Mouse (Mus musculus) Patski (cell line): ENCODE results near the gene Nr3c2. TPM values are rescaled to one million over a fixed set of nuclear protein-coding genes. Genes with fewer than 3 reads are reported as not detected.

ENCODE experiments used
- ATAC-seq: fragments of 100-300 bp; one replicate; pipeline ENCODE4 v1.8.0; 2021
- CTCF ChIA-PET: fragments of 350-600 bp; sonication (Branson Sonifier 250); formaldehyde crosslinking; loops from one replicate; lab custom pipeline; 2022; ENCODE audit warnings: inconsistent platforms; lab: Charles Lee
- POLR2A ChIA-PET: fragments of 350-600 bp; sonication (Branson Sonifier 250); formaldehyde crosslinking; loops from one replicate; lab custom pipeline; 2022; ENCODE audit warnings: antibody characterized with exemption, inconsistent platforms; lab: Charles Lee
- DNase-seq: peaks from one replicate; pipeline ENCODE4 v3.0.0-alpha.2; 2011; ENCODE audit warnings: low read depth, low spot score
- H3K27me3 ChIP-seq: fragments of 371-371 bp; one replicate; pipeline ENCODE4 v1.5.1; 2021
- CTCF ChIP-seq: fragments of 100-300 bp; IDR thresholded peaks from one replicate; pipeline ENCODE4 v1.5.1; 2021
- in situ Hi-C: fragments of 300-500 bp; cut with MboI; formaldehyde crosslinking; loops from 3 replicates; pipeline ENCODE4 v1.11.1; 2018; ENCODE audit warnings: low pct_unique_long_range_greater_than_20kb, mixed read lengths
- polyA plus RNA-seq: library from polyadenylated mRNA; unstranded; gene quantifications from one replicate; pipeline ENCODE4 v1.2.3, GENCODE M21; 2021

Gene Nr3c2
- polyA plus RNA-seq, 1 experiment from 2014 or later: 6.7 TPM

GRCm38 (mm10) chr8:76902205-76903078 lies 3.2 kb downstream of the Nr3c2 start:
- in situ Hi-C loops: loop anchor here (25.0 kb wide), 1 partner anchor 435 kb away; no protein-coding TSS in a partner anchor
- no peaks in the 10 kb centered on the region for H3K27me3 ChIP-seq
- ATAC-seq (no peak), DNase-seq (no peak)
- POLR2A ChIA-PET: interaction anchor here (0.7 kb wide), 1 partner anchor 148 kb away, joined by 3 read pairs; no protein-coding TSS in a partner anchor
- no peak for TF ChIP-seq CTCF
- CTCF ChIA-PET: interaction anchor here (1.6 kb wide), 1 partner anchor 23 kb away, joined by 4 read pairs; no protein-coding TSS in a partner anchor

GRCm38 (mm10) chr8:76911206-76911605 lies 12.0 kb downstream of the Nr3c2 start:
- POLR2A ChIA-PET: no interaction called here
- CTCF ChIA-PET: no interaction called here

GRCm38 (mm10) chr8:76912678-76913077 lies 13.4 kb downstream of the Nr3c2 start:
- POLR2A ChIA-PET: no interaction called here
- DNase-seq (no peak), ATAC-seq (peak; percentile 35)
- TF ChIP-seq CTCF: no peak
- CTCF ChIA-PET: no interaction called here
- no peaks in the 10 kb centered on the region for H3K27me3 ChIP-seq
- in situ Hi-C loops: loop anchor here (10.0 to 25.0 kb wide), 2 partner anchors 212 to 425 kb away; no protein-coding TSS in a partner anchor

More at GRCm38 (mm10) chr8:76911206-76911605, 12.0 kb downstream of the Nr3c2 start:
- DNase-seq: no peak
- in situ Hi-C loops: loop anchor here (10.0 to 25.0 kb wide), 2 partner anchors 214 to 426 kb away; no protein-coding TSS in a partner anchor
- no peak for TF ChIP-seq CTCF
- no peaks in the 10 kb centered on the region for H3K27me3 ChIP-seq
- no peak for ATAC-seq

GRCm38 (mm10) chr8:76913207-76913606 lies 14.0 kb downstream of the Nr3c2 start:
- H3K27me3 ChIP-seq: no peaks in the 10 kb centered on the region
- DNase-seq (no peak), ATAC-seq (no peak)
- TF ChIP-seq CTCF: no peak
- CTCF ChIA-PET: no interaction called here
- POLR2A ChIA-PET: no interaction called here
- in situ Hi-C loops: loop anchor here (10.0 to 25.0 kb wide), 2 partner anchors 212 to 424 kb away; no protein-coding TSS in a partner anchor

- TF ChIP-seq CTCF: no peak
- DNase-seq (no peak), ATAC-seq (no peak)
- in situ Hi-C loops: loop anchor here (10.0 to 25.0 kb wide), 2 partner anchors 210 to 422 kb away; no protein-coding TSS in a partner anchor
- ChIA-PET CTCF (interaction anchor here (1.4 kb wide), 1 partner anchor 188 kb away, joined by 3 read pairs; no protein-coding TSS in a partner anchor), POLR2A (no interaction called here)
- H3K27me3 ChIP-seq: no peaks in the 10 kb centered on the region
These were observed 16.0 kb downstream of the Nr3c2 start for GRCm38 (mm10) chr8:76915260-76915659.

GRCm38 (mm10) chr8:76919546-76919945 lies 20.3 kb downstream of the Nr3c2 start:
- H3K27me3 ChIP-seq: no peaks in the 10 kb centered on the region
- in situ Hi-C loops: loop anchor here (10.0 to 25.0 kb wide), 2 partner anchors 205 to 418 kb away; no protein-coding TSS in a partner anchor
- POLR2A ChIA-PET: no interaction called here
- ATAC-seq (no peak), DNase-seq (no peak)
- CTCF ChIA-PET: interaction anchor here (1.1 to 1.5 kb wide), 3 partner anchors 9 to 53 kb away, joined by 3 to 5 read pairs (median 3); no protein-coding TSS in a partner anchor
- no peak for TF ChIP-seq CTCF

GRCm38 (mm10) chr8:76924150-76924549 lies 24.9 kb downstream of the Nr3c2 start:
- in situ Hi-C loops: loop anchor here (25.0 kb wide), 1 partner anchor 413 kb away; no protein-coding TSS in a partner anchor
- ATAC-seq (no peak), DNase-seq (no peak)
- H3K27me3 ChIP-seq: no peaks in the 10 kb centered on the region
- ChIA-PET CTCF (interaction anchor here (1.3 kb wide), 1 partner anchor 16 kb away, joined by 3 read pairs; no protein-coding TSS in a partner anchor), POLR2A (no interaction called here)
- no peak for TF ChIP-seq CTCF

- ChIA-PET POLR2A (no interaction called here), CTCF (interaction anchor here (1.9 kb wide), 1 partner anchor 9 kb away, joined by 5 read pairs; no protein-coding TSS in a partner anchor)
- TF ChIP-seq CTCF: no peak
- no peak for ATAC-seq
- H3K27me3 ChIP-seq: no peaks in the 10 kb centered on the region
- no peak for DNase-seq
- in situ Hi-C loops: no loop called here
These were observed 29.1 kb downstream of the Nr3c2 start for GRCm38 (mm10) chr8:76928326-76928725.

GRCm38 (mm10) chr8:76928808-76929207 lies 29.6 kb downstream of the Nr3c2 start:
- in situ Hi-C loops: no loop called here
- no peak for TF ChIP-seq CTCF

GRCm38 (mm10) chr8:76965046-76965445 lies 65.8 kb downstream of the Nr3c2 start:
- in situ Hi-C loops: no loop called here
- H3K27me3 ChIP-seq: no peaks in the 10 kb centered on the region
- ATAC-seq (no peak), DNase-seq (no peak)
- POLR2A ChIA-PET: no interaction called here
- no peak for TF ChIP-seq CTCF
- CTCF ChIA-PET: no interaction called here

More at GRCm38 (mm10) chr8:76928808-76929207, 29.6 kb downstream of the Nr3c2 start:
- ATAC-seq: no peak
- CTCF ChIA-PET: interaction anchor here (1.9 kb wide), 1 partner anchor 9 kb away, joined by 5 read pairs; no protein-coding TSS in a partner anchor
- H3K27me3 ChIP-seq: no peaks in the 10 kb centered on the region
- POLR2A ChIA-PET: no interaction called here
- DNase-seq: no peak
